Mouse (Mus musculus) midbrain, embryonic 12.5 days (tissue): ENCODE results near the gene Wdr48. TPM values are rescaled to one million over a fixed set of nuclear protein-coding genes. Genes with fewer than 3 reads are reported as not detected.

Source experiments
- ATAC-seq: fragments of 200-750 bp; cut with Nextera tagmentation; 2 replicates; pipeline ENCODE4 v1.8.0; 2017; ENCODE audit warnings: low read depth, moderate TSS enrichment, moderate library complexity; ENCODE audit not compliant: low FRiP score
- H3K27ac ChIP-seq: fragments of 300-500 bp; sonication (generic); replicated peaks from 2 replicates; pipeline ENCODE4 v1.5.1; 2016; ENCODE audit warnings: mild to moderate bottlenecking
- H3K27me3 ChIP-seq: fragments of 300-500 bp; sonication (generic); 2 replicates; pipeline ENCODE4 v1.6.1; 2016; ENCODE audit warnings: mild to moderate bottlenecking
- H3K36me3 ChIP-seq: fragments of 300-500 bp; sonication (generic); 2 replicates; pipeline ENCODE4 v1.6.1; 2016
- H3K4me1 ChIP-seq: fragments of 300-500 bp; sonication (generic); 2 replicates; pipeline ENCODE4 v1.6.1; 2016
- H3K4me2 ChIP-seq: fragments of 300-500 bp; sonication (generic); replicated peaks from 2 replicates; pipeline ENCODE4 v1.6.1; 2016; ENCODE audit warnings: mild to moderate bottlenecking, moderate library complexity
- H3K4me3 ChIP-seq: fragments of 300-500 bp; sonication (generic); 2 replicates; pipeline ENCODE4 v1.5.1; 2016; ENCODE audit warnings: mild to moderate bottlenecking
- H3K9ac ChIP-seq: fragments of 300-500 bp; sonication (generic); replicated peaks from 2 replicates; pipeline ENCODE4 v1.6.1; 2016; ENCODE audit warnings: mild to moderate bottlenecking, moderate library complexity
- H3K9me3 ChIP-seq: fragments of 300-500 bp; sonication (generic); 2 replicates; pipeline ENCODE4 v1.6.1; 2016; ENCODE audit warnings: mild to moderate bottlenecking
- WGBS: fragments of 180-500 bp; shearing (Covaris S2); methylation state at CpG from one replicate; pipeline ENCODE4 v1.1.7; 2016; 5-methylcytosine and 5-hydroxymethylcytosine counted together
- polyA plus RNA-seq: library from polyadenylated mRNA; unstranded; fragments of >200 nt; fragmentation: Nextera tagmentation; extraction: Ambion mirVana; gene quantifications from 2 replicates; pipeline ENCODE4 v1.2.1, GENCODE M21; 2016

Wdr48 gene
- 77.0 and 78.1 TPM in 2 replicates for polyA plus RNA-seq

- Histone ChIP-seq H3K36me3 (no peaks in the 10 kb centered on the region), H3K27me3 (no peaks in the 10 kb centered on the region; the same call in 1 of the 2 replicates), H3K9ac (peak within 1 kb of the TSS; percentile 95), H3K4me1 (peaks cover 26% of the 10 kb centered on the region), H3K4me2 (peak within 1 kb of the TSS; percentile 95), H3K4me3 (peak within 1 kb of the TSS; percentile 100), H3K27ac (peak within 1 kb of the TSS; percentile 83), H3K9me3 (peaks cover 4% of the 10 kb centered on the region; the same call in 1 of the 2 replicates)
- ATAC-seq = peak; percentile 99
- 3% methylated on average over 34 of the region's 34 CpGs for WGBS
Measured at GRCm38 (mm10) chr9:119894339-119895009, at the start of gene Wdr48. Gene Wdr48, plus strand, starts transcription at chr9:119894878.

- H3K9me3 ChIP-seq = no peaks in the 10 kb centered on the region
- peaks cover 42% of the 10 kb centered on the region for H3K4me1 ChIP-seq
- H3K27ac ChIP-seq = no peak overlapping the region
- peaks cover 10% of the 10 kb centered on the region; the same call in 1 of the 2 replicates for H3K27me3 ChIP-seq
- no peak overlapping the region for H3K4me2 ChIP-seq
- H3K36me3 ChIP-seq = no peaks in the 10 kb centered on the region
- no peak overlapping the region for H3K4me3 ChIP-seq
- H3K9ac ChIP-seq = no peak overlapping the region
- ATAC-seq = no peak
- WGBS = 66% methylated on average over 6 of the region's 6 CpGs
Measured at GRCm38 (mm10) chr9:119847187-119847586, 47.5 kb upstream of the Wdr48 start.

GRCm38 (mm10) chr9:119848671-119849070 is 46.0 kb upstream of the Wdr48 start:
- no peak overlapping the region for H3K4me2 ChIP-seq
- H3K4me1 ChIP-seq = peaks cover 34% of the 10 kb centered on the region
- 24% methylated on average over 7 of the region's 7 CpGs for WGBS
- peaks cover 10% of the 10 kb centered on the region; the same call in 1 of the 2 replicates for H3K27me3 ChIP-seq
- H3K27ac ChIP-seq = no peak overlapping the region
- no peak overlapping the region for H3K4me3 ChIP-seq
- H3K9me3 ChIP-seq = no peaks in the 10 kb centered on the region
- H3K36me3 ChIP-seq = no peaks in the 10 kb centered on the region
- H3K9ac ChIP-seq = no peak overlapping the region
- ATAC-seq = no peak

- Histone ChIP-seq H3K27ac (no peak overlapping the region), H3K9me3 (no peaks in the 10 kb centered on the region), H3K4me3 (no peak overlapping the region), H3K4me1 (peaks cover 36% of the 10 kb centered on the region), H3K4me2 (no peak overlapping the region), H3K36me3 (no peaks in the 10 kb centered on the region), H3K27me3 (peaks cover 10% of the 10 kb centered on the region; the same call in 1 of the 2 replicates), H3K9ac (no peak overlapping the region)
- 23% methylated on average over 8 of the region's 8 CpGs for WGBS
- no peak for ATAC-seq
Measured at GRCm38 (mm10) chr9:119849214-119849613, 45.5 kb upstream of the Wdr48 start.

- H3K36me3 ChIP-seq = no peaks in the 10 kb centered on the region
- peak; percentile 44; the same call in 1 of the 2 replicates for ATAC-seq
- no peak overlapping the region for H3K4me3 ChIP-seq
- no peak overlapping the region for H3K4me2 ChIP-seq
- WGBS = 69% methylated on average over 10 of the region's 10 CpGs
- peaks cover 14% of the 10 kb centered on the region for H3K4me1 ChIP-seq
- peak overlapping the region; percentile 58 for H3K27ac ChIP-seq
- no peaks in the 10 kb centered on the region for H3K9me3 ChIP-seq
- peaks cover 10% of the 10 kb centered on the region; the same call in 1 of the 2 replicates for H3K27me3 ChIP-seq
- no peak overlapping the region for H3K9ac ChIP-seq
Measured at GRCm38 (mm10) chr9:119852347-119853030, 42.2 kb upstream of the Wdr48 start.

- no peaks in the 10 kb centered on the region for H3K36me3 ChIP-seq
- 74% methylated on average over 2 of the region's 2 CpGs for WGBS
- ATAC-seq = no peak
- peaks cover 3% of the 10 kb centered on the region; the same call in 1 of the 2 replicates for H3K27me3 ChIP-seq
- no peak overlapping the region for H3K4me3 ChIP-seq
- H3K27ac ChIP-seq = peak overlapping the region; percentile 58
- peaks cover 14% of the 10 kb centered on the region for H3K4me1 ChIP-seq
- H3K9me3 ChIP-seq = no peaks in the 10 kb centered on the region
- no peak overlapping the region for H3K4me2 ChIP-seq
- H3K9ac ChIP-seq = no peak overlapping the region
Measured at GRCm38 (mm10) chr9:119853071-119853846, 41.4 kb upstream of the Wdr48 start.

- Histone ChIP-seq H3K4me2 (no peak overlapping the region), H3K9ac (no peak overlapping the region), H3K9me3 (no peaks in the 10 kb centered on the region), H3K27ac (no peak overlapping the region), H3K36me3 (no peaks in the 10 kb centered on the region), H3K27me3 (no peaks in the 10 kb centered on the region), H3K4me1 (peaks cover 7% of the 10 kb centered on the region; the same call in 1 of the 2 replicates), H3K4me3 (no peak overlapping the region)
- WGBS = 68% methylated on average over 8 of the region's 8 CpGs
- ATAC-seq = no peak
Measured at GRCm38 (mm10) chr9:119854170-119854569, 40.5 kb upstream of the Wdr48 start.

GRCm38 (mm10) chr9:119887144-119887901 is 7.4 kb upstream of the Wdr48 start:
- no peaks in the 10 kb centered on the region for H3K36me3 ChIP-seq
- H3K27ac ChIP-seq = no peak overlapping the region
- H3K9me3 ChIP-seq = peaks cover 4% of the 10 kb centered on the region; the same call in 1 of the 2 replicates
- H3K9ac ChIP-seq = no peak overlapping the region
- H3K4me2 ChIP-seq = no peak overlapping the region
- H3K27me3 ChIP-seq = peaks cover 13% of the 10 kb centered on the region
- no peak overlapping the region for H3K4me3 ChIP-seq
- peaks cover 25% of the 10 kb centered on the region for H3K4me1 ChIP-seq
- 81% methylated on average over 4 of the region's 4 CpGs for WGBS
- ATAC-seq = no peak

GRCm38 (mm10) chr9:119888843-119889246 is 5.8 kb upstream of the Wdr48 start:
- H3K4me3 ChIP-seq = no peak overlapping the region
- ATAC-seq = peak; percentile 83
- WGBS = 6% methylated on average over 2 of the region's 2 CpGs

GRCm38 (mm10) chr9:119889446-119889845 is 5.2 kb upstream of the Wdr48 start:
- no peak overlapping the region for H3K4me3 ChIP-seq
- H3K27me3 ChIP-seq = peaks cover 13% of the 10 kb centered on the region
- H3K9ac ChIP-seq = no peak overlapping the region
- 67% methylated on average over 9 of the region's 9 CpGs for whole genome bisulfite sequencing
- peak overlapping the region; percentile 68 for H3K27ac ChIP-seq
- ATAC-seq = 0 out of 2 replicates have a peak, but pooled peaks have one; percentile 7
- peaks cover 29% of the 10 kb centered on the region for H3K4me1 ChIP-seq
- H3K4me2 ChIP-seq = peak overlapping the region; percentile 7; the same call in 1 of the 2 replicates
- no peaks in the 10 kb centered on the region for H3K36me3 ChIP-seq
- H3K9me3 ChIP-seq = peaks cover 4% of the 10 kb centered on the region; the same call in 1 of the 2 replicates

More at GRCm38 (mm10) chr9:119888843-119889246, 5.8 kb upstream of the Wdr48 start:
- peaks cover 4% of the 10 kb centered on the region; the same call in 1 of the 2 replicates for H3K9me3 ChIP-seq
- no peak overlapping the region for H3K9ac ChIP-seq
- H3K36me3 ChIP-seq = no peaks in the 10 kb centered on the region
- H3K4me2 ChIP-seq = peak overlapping the region; percentile 7; the same call in 1 of the 2 replicates
- H3K27me3 ChIP-seq = peaks cover 13% of the 10 kb centered on the region
- H3K4me1 ChIP-seq = peaks cover 25% of the 10 kb centered on the region
- H3K27ac ChIP-seq = peak overlapping the region; percentile 68

GRCm38 (mm10) chr9:119890692-119891091 is 4.0 kb upstream of the Wdr48 start:
- Histone ChIP-seq H3K9me3 (peaks cover 4% of the 10 kb centered on the region; the same call in 1 of the 2 replicates), H3K36me3 (no peaks in the 10 kb centered on the region), H3K4me1 (peaks cover 35% of the 10 kb centered on the region), H3K4me3 (no peak overlapping the region), H3K27me3 (peaks cover 13% of the 10 kb centered on the region), H3K9ac (no peak overlapping the region), H3K27ac (no peak overlapping the region), H3K4me2 (no peak overlapping the region)
- no peak for ATAC-seq
- WGBS = 50% methylated on average over 2 of the region's 2 CpGs
